Mouse (Mus musculus): ENCODE results near the gene Trim2.

- TF ChIP-seq POLR2A (IDR thresholded peaks at IDR 0.05; ENCODE audit: low read depth, low read length) (no peak), CTCF (IDR thresholded peaks at IDR 0.05; ENCODE audit: borderline replicate concordance, insufficient read depth, low read length) (no peak)
These were observed 126.4 kb downstream of the Trim2 start for GRCm38 (mm10) chr3:84180304-84180703.
